Mouse (Mus musculus) macrophage (primary cell): ENCODE results near the gene Rab39b. TPM values are rescaled to one million over a fixed set of nuclear protein-coding genes. Genes with fewer than 3 reads are reported as not detected.

Experiments used
- H3K27ac ChIP-seq: fragments of 350-480 bp; formaldehyde crosslinking; 2 replicates; pipeline ENCODE4 v1.9.0; 2021
- H3K36me3 ChIP-seq: fragments of 350-480 bp; formaldehyde crosslinking; 2 replicates; pipeline ENCODE4 v1.9.0; 2021; ENCODE audit errors: inconsistent target
- H3K4me3 ChIP-seq: fragments of 350-480 bp; formaldehyde crosslinking; 2 replicates; pipeline ENCODE4 v1.9.0; 2021; ENCODE audit errors: inconsistent target
- H3K79me2 ChIP-seq: fragments of 350-480 bp; formaldehyde crosslinking; 2 replicates; pipeline ENCODE4 v1.9.0; 2021; ENCODE audit errors: inconsistent target
- WGBS: methylation state at CpG from one replicate; pipeline ENCODE4 v1.1.7; 2026; ENCODE audit warnings: inconsistent platforms; ENCODE audit not compliant: missing documents; 5-methylcytosine and 5-hydroxymethylcytosine counted together
- polyA plus RNA-seq: library from polyadenylated mRNA; stranded (reverse); fragments of 250-400 nt; gene quantifications from 3 replicates; pipeline ENCODE4 v1.2.4, GENCODE M21; 2018; ENCODE audit warnings: inconsistent platforms
- total RNA-seq, 78 experiments: library from RNA; depleted of rRNA; stranded (reverse); fragments of 250-400 nt; gene quantifications; 1 replicate in 9 of 78; 2 replicates in 24 of 78; 3 replicates in 43 of 78; 4 replicates in 2 of 78; pipeline ENCODE4 v1.2.4; 2018; ENCODE audit warnings: inconsistent platforms in 56 of 78

The Rab39b gene
- under 1 TPM in 1 of 26 experiments, not detected in 25; 0.19 TPM for total RNA-seq (2018; cell fraction: chromatin; rRNA removed)
- under 1 TPM in 2 of 26 experiments, not detected in 24; 0.03 TPM for total RNA-seq (2018; cell fraction: cytosol; rRNA removed)
- not detected for total RNA-seq (2018; cell fraction: nucleus; rRNA removed)
- not detected in 3 replicates for polyA plus RNA-seq

DNA sequence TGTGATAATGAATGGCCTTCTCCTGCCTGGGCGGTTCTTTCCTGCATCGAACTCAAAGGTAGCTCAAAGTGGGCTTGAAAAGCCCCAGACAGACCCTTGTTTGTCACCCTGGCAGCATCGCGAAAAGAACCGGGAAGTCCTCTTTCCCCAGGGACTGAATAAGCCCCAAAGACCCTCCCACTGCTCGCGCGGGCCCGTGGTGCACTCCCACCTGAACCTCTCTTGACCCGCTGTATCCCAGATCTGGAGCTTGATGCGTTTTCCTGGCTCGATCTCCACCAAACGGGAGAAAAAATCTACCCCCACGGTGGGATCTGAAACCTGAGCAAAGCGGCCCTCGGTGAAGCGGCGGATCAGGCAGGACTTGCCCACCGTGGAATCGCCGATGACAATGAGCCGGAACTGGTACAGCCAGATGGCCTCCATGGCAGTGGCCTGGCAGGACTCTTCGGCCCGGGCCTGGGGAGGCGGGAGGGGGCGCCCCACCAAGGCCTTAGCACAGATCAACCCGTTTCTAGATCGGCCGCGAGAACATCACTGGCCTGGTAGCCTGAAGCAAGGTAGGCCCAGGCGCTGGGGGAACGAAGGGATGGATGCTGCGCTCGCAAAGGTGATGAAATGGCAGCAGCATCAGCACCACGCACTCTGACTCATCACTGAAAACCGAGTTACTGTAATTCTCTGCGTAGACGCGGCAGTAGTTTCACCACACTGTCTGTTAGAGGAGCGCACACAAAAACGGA is at the start of gene Rab39b:
Gene Rab39b (minus strand): TSS at position 650 of the 743 bp plus-strand sequence.
- Histone ChIP-seq H3K27ac (no peak within 1 kb of the TSS), H3K79me2 (no peaks in the 10 kb centered on the region), H3K36me3 (no peaks in the 10 kb centered on the region), H3K4me3 (no peak within 1 kb of the TSS)
- WGBS: 30% methylated on average over 32 of the region's 41 CpGs

DNA sequence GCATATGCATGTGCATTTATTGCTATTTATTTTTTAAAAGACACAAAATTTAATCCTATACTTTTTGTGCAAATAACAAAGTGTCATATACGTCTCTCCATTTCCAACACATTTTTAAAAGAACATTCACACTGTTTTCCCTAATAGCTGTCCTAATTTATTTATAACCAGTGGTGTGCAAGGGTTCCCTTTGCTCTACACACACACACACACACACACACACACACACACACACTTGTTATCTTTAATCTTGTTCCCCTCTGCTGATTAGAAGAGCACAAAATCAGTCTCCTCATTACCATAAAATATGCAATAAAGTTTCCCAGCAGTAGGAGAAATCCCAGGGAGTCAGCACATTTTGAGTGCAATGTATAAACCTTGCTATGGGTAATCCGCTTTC is 508 bp upstream of the Rab39b start:
- Histone ChIP-seq H3K27ac (no peak overlapping the region), H3K79me2 (no peaks in the 10 kb centered on the region), H3K4me3 (no peak overlapping the region), H3K36me3 (no peaks in the 10 kb centered on the region)
- 100% methylated on average over 2 of the region's 2 CpGs for WGBS

Other genes starting within 250 kb of the Rab39b start
- 44.5 to 78.1 TPM (median 48.7 TPM) in 3 replicates for gene Fundc2, start 195.8 kb downstream of the Rab39b start, polyA plus RNA-seq
- gene F8, start 195.6 kb downstream of the Rab39b start, polyA plus RNA-seq: 0.15 to 0.36 TPM (median 0.29 TPM) in 3 replicates
- gene Cmc4, start 161.6 kb downstream of the Rab39b start, polyA plus RNA-seq: 10.3 to 27.7 TPM (median 17.2 TPM) in 3 replicates
- gene Mtcp1, start 161.6 kb downstream of the Rab39b start, polyA plus RNA-seq: 4.4 to 12.2 TPM (median 7.3 TPM) in 3 replicates
- gene Brcc3, start 161.6 kb downstream of the Rab39b start, polyA plus RNA-seq: 19.2 to 51.9 TPM (median 20.4 TPM) in 3 replicates
- gene Vbp1, start 63.9 kb downstream of the Rab39b start, polyA plus RNA-seq: 29.7 to 41.6 TPM (median 37.2 TPM) in 3 replicates